Mouse (Mus musculus) liver, embryonic 14.5 days (tissue): Measurements from ENCODE around the gene Ikzf1. TPM values are rescaled to one million over a fixed set of nuclear protein-coding genes. Genes with fewer than 3 reads are reported as not detected.

Source experiments
- ATAC-seq: fragments of 200-750 bp; cut with Nextera tagmentation; 2 replicates; pipeline ENCODE4 v1.8.0; 2017; ENCODE audit warnings: moderate number of reproducible peaks, mild to moderate bottlenecking, moderate library complexity; ENCODE audit not compliant: insufficient read depth
- DNase-seq, 3 experiments: peaks; one replicate each; pipeline ENCODE4 v3.0.0-alpha.2; 2012 to 2013; ENCODE audit warnings: low read depth in 3 of 3, low spot score in 3 of 3
- H3K27ac ChIP-seq: fragments of 300-500 bp; sonication (generic); 2 replicates; pipeline ENCODE4 v1.5.1; 2014; ENCODE audit warnings: moderate library complexity, mild to moderate bottlenecking, control low read depth, inconsistent platforms
- H3K27me3 ChIP-seq: fragments of 300-500 bp; sonication (generic); 2 replicates; pipeline ENCODE4 v1.6.1; 2014; ENCODE audit warnings: mild to moderate bottlenecking, low read length, moderate library complexity; ENCODE audit not compliant: control insufficient read depth, insufficient read depth
- H3K36me3 ChIP-seq: fragments of 300-500 bp; sonication (generic); replicated peaks from 2 replicates; pipeline ENCODE4 v1.6.1; 2014; ENCODE audit warnings: low read depth; ENCODE audit not compliant: control insufficient read depth, insufficient read depth
- H3K4me1 ChIP-seq, 2 experiments: fragments of 200-500 bp in 1 of 2; fragments of 300-500 bp in 1 of 2; sonication (generic) in 1 of 2; replicated peaks; 2 replicates each; pipeline ENCODE4 v1.6.1; 2012 to 2014; ENCODE audit warnings: antibody characterized with exemption in 1 of 2, inconsistent platforms in 1 of 2, low read length in 1 of 2; ENCODE audit not compliant: control insufficient read depth in 2 of 2, insufficient read depth in 2 of 2
- H3K4me2 ChIP-seq: fragments of 300-500 bp; sonication (generic); 2 replicates; pipeline ENCODE4 v1.6.1; 2014; ENCODE audit warnings: low read depth, mild to moderate bottlenecking, control low read depth, moderate library complexity
- H3K4me3 ChIP-seq, 2 experiments: fragments of 200-500 bp in 1 of 2; fragments of 300-500 bp in 1 of 2; sonication (generic) in 1 of 2; 2 replicates each; pipeline ENCODE4 v1.5.1; 2012 to 2014; ENCODE audit warnings: low read depth in 2 of 2, low read length in 2 of 2, mild to moderate bottlenecking in 2 of 2, control low read depth in 1 of 2, inconsistent platforms in 1 of 2, moderate library complexity in 1 of 2; ENCODE audit not compliant: insufficient read depth in 1 of 2
- H3K9ac ChIP-seq: fragments of 300-500 bp; sonication (generic); replicated peaks from 2 replicates; pipeline ENCODE4 v1.6.1; 2014; ENCODE audit warnings: mild to moderate bottlenecking, control low read depth, moderate library complexity
- H3K9me3 ChIP-seq: fragments of 300-500 bp; sonication (generic); 2 replicates; pipeline ENCODE4 v1.6.1; 2016; ENCODE audit warnings: low read length, mixed read lengths; ENCODE audit not compliant: control insufficient read depth
- CTCF ChIP-seq: IDR thresholded peaks from 2 replicates; pipeline ENCODE4 v1.5.1; 2016; ENCODE audit warnings: antibody characterized with exemption, low read depth, control low read depth
- EP300 ChIP-seq: IDR thresholded peaks from 2 replicates; pipeline ENCODE4 v1.6.1; 2016; ENCODE audit warnings: antibody characterized with exemption, low read depth
- WGBS: fragments of 180-500 bp; shearing (Covaris S2); extraction: QIAGEN DNeasy Blood & Tissue Kit; methylation state at CpG from one replicate; pipeline ENCODE4 v1.1.7; 2014; ENCODE audit not compliant: insufficient replicate concordance; 5-methylcytosine and 5-hydroxymethylcytosine counted together
- polyA plus RNA-seq, 2 experiments: library from polyadenylated mRNA; depleted of rRNA in 1 of 2; stranded (reverse) in 1 of 2; unstranded in 1 of 2; fragments of >200 nt; fragmentation: Nextera tagmentation in 1 of 2; extraction: Ambion mirVana in 1 of 2; gene quantifications; 2 replicates each; pipeline versions ENCODE4 v1.2.1 to v1.2.3; 2012 to 2014

Gene Ikzf1
- polyA plus RNA-seq, 2 experiments = 46.6 to 65.4 TPM

DNA sequence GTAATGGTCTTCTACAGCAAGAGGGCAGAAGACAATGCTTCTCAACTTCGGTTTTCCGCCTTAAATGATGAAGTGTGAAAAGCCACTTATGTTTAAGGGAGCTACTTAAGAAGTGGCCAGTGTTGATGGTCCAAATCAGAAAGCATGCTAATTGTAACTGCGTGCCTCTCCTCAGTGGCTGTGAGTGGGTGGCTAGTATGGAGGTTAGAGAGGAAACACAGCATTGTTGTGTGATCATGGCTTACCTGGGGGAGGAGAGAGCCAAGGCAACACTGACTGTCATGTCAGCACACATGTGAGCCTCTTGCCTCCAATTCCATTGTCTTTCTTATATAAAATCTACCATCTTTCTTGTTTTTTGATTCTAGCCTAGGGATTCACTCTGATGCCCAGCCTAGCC is 8.6 kb downstream of the Ikzf1 start:
- no peak for DNase-seq
- H3K36me3 ChIP-seq = peaks cover 7% of the 10 kb centered on the region
- no peak for ATAC-seq
- TF ChIP-seq CTCF (no peak), EP300 (no peak)
- no peak overlapping the region for H3K4me2 ChIP-seq
- H3K4me1 ChIP-seq = peaks cover 36 to 59% of the 10 kb centered on the region in 2 experiments
- H3K9me3 ChIP-seq = no peaks in the 10 kb centered on the region
- WGBS = 82% methylated on average over 3 of the region's 3 CpGs
- H3K27me3 ChIP-seq = no peaks in the 10 kb centered on the region
- H3K9ac ChIP-seq = 0 out of 2 replicates have a peak overlapping the region, but pooled peaks have one; percentile 34
- H3K4me3 ChIP-seq = no peak overlapping the region
- H3K27ac ChIP-seq = peak overlapping the region; percentile 29; the same call in 1 of the 2 replicates

- Histone ChIP-seq H3K9ac (no peak overlapping the region), H3K4me1 (peaks cover 34 to 55% of the 10 kb centered on the region in 2 experiments), H3K36me3 (peaks cover 7% of the 10 kb centered on the region), H3K4me2 (no peak overlapping the region; the same call in 1 of the 2 replicates), H3K4me3 (no peak overlapping the region), H3K27ac (no peak overlapping the region; the same call in 1 of the 2 replicates), H3K9me3 (no peaks in the 10 kb centered on the region), H3K27me3 (no peaks in the 10 kb centered on the region)
- 18% methylated on average over 2 of the region's 2 CpGs for WGBS
- DNase-seq = no peak
- no peak for TF ChIP-seq EP300
- TF ChIP-seq CTCF = no peak
- no peak for ATAC-seq
Measured at GRCm38 (mm10) chr11:11694072-11694471, 9.3 kb downstream of the Ikzf1 start.

GRCm38 (mm10) chr11:11694472-11695177 is 9.8 kb downstream of the Ikzf1 start:
- TF ChIP-seq EP300 (no peak), CTCF (no peak)
- Histone ChIP-seq H3K4me3 (no peak overlapping the region), H3K9ac (no peak overlapping the region), H3K9me3 (no peaks in the 10 kb centered on the region), H3K36me3 (peaks cover 11% of the 10 kb centered on the region), H3K4me1 (peaks cover 29 to 55% of the 10 kb centered on the region in 2 experiments), H3K27me3 (no peaks in the 10 kb centered on the region), H3K27ac (no peak overlapping the region), H3K4me2 (no peak overlapping the region; the same call in 1 of the 2 replicates)
- no peak for DNase-seq
- no peak for ATAC-seq
- WGBS = 64% methylated on average over 6 of the region's 6 CpGs

DNA sequence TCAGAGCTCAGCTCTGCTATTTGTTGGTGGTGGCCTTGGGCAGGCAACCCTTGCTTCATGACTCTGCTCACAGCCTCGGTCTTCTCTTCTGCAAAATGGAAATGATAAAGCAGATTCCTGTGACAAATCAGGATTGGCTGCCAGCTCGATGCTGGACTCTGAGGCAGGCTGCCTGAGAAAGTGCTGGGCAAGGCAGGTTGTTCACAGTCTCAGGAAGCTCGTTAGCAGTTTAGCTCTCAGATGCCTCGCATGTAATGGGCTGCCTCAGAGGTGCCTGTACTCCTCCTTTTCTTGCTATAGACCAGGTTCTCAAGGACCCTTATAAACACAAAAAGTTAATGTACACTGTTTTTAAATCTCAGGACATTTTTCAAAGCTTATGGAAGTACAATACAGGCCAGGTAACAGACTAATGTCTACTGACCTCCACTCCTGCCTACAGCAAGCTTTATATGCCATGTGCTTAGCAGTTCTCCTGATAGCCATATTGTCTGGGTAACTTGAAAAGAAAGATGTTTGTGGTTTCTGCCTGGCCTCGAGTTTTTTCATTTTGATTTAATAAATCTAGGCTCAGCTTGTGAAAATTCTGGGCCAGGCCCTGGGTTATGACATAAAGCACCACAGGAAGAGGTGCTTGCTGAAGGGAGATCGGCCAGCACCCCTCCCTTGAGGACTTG is 10.5 kb downstream of the Ikzf1 start:
- H3K36me3 ChIP-seq = peaks cover 15% of the 10 kb centered on the region
- no peak overlapping the region for H3K27ac ChIP-seq
- H3K4me3 ChIP-seq = no peak overlapping the region
- no peak overlapping the region for H3K4me2 ChIP-seq
- H3K9ac ChIP-seq = no peak overlapping the region
- WGBS = 38% methylated on average over 6 of the region's 6 CpGs
- H3K4me1 ChIP-seq = peaks cover 22 to 49% of the 10 kb centered on the region in 2 experiments
- H3K27me3 ChIP-seq = no peaks in the 10 kb centered on the region
- TF ChIP-seq EP300 = no peak
- no peak for TF ChIP-seq CTCF
- ATAC-seq = no peak
- no peak for DNase-seq
- H3K9me3 ChIP-seq = no peaks in the 10 kb centered on the region

- Histone ChIP-seq H3K27ac (no peak overlapping the region), H3K4me3 (no peak overlapping the region), H3K9me3 (no peaks in the 10 kb centered on the region), H3K4me2 (no peak overlapping the region), H3K27me3 (no peaks in the 10 kb centered on the region), H3K36me3 (peaks cover 21% of the 10 kb centered on the region), H3K4me1 (peaks cover 16 to 43% of the 10 kb centered on the region in 2 experiments), H3K9ac (no peak overlapping the region)
- TF ChIP-seq CTCF (no peak), EP300 (no peak)
- WGBS = 55% methylated on average over 4 of the region's 4 CpGs
- no peak for ATAC-seq
- no peak for DNase-seq
Measured at GRCm38 (mm10) chr11:11695907-11696306, 11.1 kb downstream of the Ikzf1 start.
